Mouse (Mus musculus) spleen, adult 2 months (tissue): ENCODE results near the gene Pnkd.

Experiments used
- CTCF ChIP-seq: fragments of 200-500 bp; IDR thresholded peaks from 2 replicates; pipeline ENCODE4 v1.5.1; 2011; ENCODE audit warnings: mild to moderate bottlenecking, inconsistent platforms; ENCODE audit not compliant: insufficient read depth, insufficient read length, insufficient replicate concordance; ENCODE audit errors: extremely low read depth
- POLR2A ChIP-seq: fragments of 200-500 bp; IDR thresholded peaks from 2 replicates; pipeline ENCODE4 v1.6.1; 2011; ENCODE audit warnings: low read depth, low read length, inconsistent platforms

- TF ChIP-seq POLR2A (no peak), CTCF (no peak)
Measured at GRCm38 (mm10) chr1:74289740-74290139, 5.0 kb downstream of the Pnkd start.
